Mouse (Mus musculus) kidney, adult 8-10 months (tissue): ENCODE measurements at regions not wholly inside any gene's neighbourhood (a gene's known extent, or its start where the extent isn't known, plus 50 kb on each side); places are given as distances from the start of the nearest gene placed in this dataset.

ENCODE experiments used
- DNase-seq, 2 experiments: peaks; one replicate each; pipeline ENCODE4 v3.0.0; 2022

DNA sequence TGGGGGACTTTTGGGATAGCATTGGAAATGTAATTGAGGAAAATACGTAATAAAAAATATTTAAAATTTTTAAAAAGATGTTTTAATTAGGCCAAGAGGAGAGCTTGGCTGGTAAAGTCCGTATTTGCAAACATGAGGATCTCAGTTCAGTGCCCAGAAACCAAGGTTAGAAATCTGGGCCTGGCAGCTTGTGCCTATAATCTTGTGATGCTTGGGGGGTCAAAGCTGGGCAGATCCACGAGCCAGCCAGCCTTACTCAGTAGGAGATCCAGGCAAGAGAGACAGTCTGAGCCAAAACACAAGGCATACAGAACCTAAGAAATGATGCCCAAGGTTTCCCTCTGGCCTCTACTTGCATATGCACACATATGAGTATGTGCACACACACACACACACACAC lies 54.1 kb upstream of the Cxadr start:
- DNase-seq: no peak

DNA sequence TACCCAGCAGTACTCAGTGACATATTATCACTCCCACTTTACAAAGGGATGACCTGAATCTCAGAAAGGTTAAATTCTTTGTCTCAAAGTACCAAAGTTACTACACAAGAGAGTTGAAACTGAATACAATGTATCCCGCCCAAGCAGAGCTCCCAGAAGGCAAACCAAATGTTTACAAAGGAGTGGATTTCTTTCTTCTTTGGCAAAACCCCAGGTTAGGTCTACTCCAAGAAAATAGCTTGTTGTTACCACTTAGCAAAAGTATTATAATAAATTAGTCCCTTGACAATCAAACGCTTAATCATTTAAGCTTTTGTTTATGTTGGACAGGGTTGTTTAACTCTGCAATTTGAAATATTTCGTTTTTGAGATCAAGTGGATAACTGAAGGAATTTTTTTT lies 58.6 kb upstream of the Cxadr start:
- DNase-seq: no peak

DNA sequence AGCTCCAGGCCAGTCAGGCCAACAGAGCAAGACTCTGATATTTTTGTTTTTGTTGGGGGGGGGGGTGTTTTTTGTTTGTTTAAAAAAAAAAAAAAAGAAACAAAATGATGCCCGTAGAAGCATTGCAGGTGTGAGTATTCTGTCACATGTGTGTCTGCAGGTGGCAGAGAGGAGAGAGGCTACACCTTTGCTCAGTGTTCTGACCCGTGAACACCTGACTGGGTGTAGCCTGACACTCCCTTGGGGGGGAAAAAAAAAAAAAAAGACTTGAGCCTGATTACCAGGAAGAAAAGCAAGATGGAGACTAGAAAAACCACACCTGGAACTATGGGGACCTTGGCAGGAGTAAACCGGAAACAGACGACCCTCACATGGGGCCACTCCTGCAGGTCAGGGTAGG lies 61.1 kb upstream of the Cxadr start:
- DNase-seq: no peak

DNA sequence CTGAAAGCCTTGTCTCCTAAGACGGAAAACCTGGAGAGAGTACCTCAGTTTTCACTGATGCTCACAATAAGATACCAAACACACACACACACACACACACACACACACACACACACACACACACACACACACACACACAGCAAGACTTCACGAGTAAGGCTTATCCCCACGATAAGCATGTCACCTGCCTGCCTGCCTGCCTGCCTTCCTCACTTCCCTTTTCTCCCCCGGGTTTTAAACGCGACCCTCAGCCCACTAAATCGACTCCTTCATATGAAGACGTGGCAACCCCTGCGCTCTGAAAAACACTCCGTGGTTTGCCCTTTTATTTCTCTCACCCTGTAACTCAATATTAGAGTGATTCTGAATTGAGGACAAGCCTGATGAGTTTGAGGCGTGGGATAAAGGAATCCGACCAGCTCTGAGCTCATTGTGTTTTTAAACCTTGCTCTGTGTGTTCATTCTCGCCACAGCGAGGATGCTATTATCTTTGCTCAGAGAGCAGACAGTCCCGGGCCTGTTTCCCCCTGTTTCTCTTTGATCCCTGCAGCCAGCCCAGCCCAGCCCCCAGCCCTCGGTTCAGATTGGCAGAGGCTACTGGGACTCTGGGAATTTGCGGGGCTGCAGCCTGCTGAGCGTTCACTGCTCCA lies 63.1 kb upstream of the Cxadr start:
- no peak for DNase-seq

DNA sequence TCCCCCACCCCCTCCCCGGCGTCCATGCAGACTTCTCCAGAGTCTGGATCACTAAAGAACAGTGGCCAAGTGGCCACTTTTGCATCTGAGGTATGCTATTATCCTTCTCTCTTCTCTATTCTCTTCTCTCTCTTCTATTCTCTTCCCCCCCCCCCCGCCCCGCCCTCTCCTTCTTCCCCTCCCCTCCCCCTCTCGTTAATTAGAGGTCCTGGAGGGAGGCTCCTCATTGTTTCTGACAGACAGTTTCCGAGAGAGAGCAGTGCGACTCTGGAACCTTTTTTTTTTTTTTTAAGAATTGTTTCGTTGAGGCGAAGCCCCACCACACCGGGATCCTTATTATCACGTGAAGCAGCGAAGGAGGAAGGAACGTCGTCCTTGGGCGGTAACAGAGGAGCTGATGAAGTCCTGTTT lies 63.6 kb upstream of the Cxadr start:
- DNase-seq: no peak

DNA sequence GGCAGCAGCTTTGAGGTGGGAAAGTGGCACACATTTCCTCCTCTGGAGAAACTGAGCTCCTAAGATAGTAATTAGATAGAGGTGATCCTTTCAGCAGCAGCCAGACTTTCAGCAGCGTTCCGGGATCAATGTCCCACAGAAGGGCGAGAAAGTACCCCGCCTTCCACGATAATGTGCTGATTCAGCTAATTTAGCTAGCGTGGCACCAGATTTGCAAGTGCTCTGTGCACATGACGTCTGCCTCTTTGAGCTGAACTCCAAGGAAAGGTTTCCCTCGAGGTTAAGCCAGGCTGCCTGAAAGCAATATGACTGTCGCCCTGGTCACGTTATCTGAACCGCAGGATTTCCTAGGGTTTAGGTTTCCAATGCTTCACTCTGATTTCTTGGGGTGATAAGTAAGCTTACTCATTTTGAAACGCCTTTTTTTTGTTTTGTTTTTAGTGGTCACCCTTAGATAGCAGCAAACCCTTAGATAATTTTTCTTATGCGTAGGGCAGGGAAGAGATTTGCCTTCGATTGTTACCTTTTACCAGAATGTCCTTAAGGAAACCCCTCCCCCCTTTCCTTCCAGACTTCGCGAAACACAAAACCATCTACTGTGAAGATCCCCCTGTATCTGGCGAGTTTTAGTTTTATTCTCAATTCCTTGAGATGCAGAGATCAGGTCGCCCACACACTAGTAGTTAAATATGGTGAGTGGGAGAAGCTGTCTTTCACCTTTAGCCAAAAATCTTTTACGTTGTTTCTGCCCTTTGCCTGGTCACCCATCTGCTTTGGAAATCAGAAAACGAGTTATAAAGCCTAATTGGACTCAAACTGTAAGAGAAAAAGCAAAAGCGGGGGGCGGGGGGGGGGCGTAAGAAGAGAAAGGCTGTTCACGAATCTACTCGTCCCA lies 64.3 kb upstream of the Cxadr start:
- peak; percentile 7 for DNase-seq

DNA sequence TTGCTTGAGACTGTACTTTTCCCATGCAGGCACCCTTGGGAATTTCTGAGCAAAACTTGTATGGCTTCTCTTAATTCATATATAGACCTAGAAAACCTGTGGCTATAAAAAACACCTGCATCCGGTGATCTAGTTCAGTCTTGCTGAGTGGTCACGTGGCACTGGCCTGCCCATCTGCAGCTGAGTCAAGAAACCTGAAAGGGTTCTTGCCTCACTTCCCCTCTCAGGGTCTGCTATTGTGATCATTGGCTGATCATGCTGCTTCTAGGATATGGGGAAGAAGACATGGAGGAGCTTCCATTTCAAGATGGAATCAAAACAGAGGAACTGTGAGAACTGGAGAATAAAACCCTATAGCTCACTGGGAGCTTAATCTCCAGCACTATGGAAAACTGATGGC lies 69.1 kb upstream of the Cxadr start:
- DNase-seq: no peak

DNA sequence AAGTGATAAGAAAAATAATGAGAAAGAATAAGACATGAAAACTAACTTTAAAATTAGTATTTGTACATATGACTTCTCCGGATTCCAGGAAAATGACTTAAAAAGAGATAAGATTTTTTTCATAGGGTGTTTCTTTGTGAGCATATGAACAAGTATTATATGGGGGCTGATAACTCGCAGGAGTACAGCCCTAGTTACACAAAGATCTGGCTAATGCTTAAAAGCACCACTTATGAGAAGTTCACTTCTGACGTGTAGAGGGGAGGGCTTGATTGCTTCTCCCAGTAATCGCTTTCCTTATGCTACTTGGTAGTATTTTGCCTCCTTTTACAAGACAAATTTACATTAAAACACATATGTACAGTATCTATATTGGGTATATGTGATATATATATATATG lies 72.3 kb upstream of the Cxadr start:
- DNase-seq: no peak

DNA sequence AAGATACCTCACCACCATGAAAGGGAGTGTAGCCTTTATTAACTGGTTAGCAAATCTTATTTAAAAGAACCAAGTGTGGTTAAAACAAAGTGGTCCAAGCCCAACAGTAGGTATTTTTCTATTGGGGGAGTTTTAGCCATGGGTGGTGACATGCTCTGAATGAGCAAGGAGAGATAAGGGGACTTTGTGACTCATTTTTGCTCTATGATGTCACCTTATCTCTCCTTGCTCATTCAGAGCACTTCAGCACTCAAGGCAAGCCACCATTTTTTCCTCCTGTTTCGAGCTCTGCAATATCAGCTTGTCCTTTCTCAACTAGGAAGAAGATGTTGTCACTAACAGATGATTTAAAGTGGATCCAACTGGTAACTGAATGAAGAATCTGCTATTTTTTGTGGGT lies 78.9 kb upstream of the Cxadr start:
- DNase-seq: no peak

DNA sequence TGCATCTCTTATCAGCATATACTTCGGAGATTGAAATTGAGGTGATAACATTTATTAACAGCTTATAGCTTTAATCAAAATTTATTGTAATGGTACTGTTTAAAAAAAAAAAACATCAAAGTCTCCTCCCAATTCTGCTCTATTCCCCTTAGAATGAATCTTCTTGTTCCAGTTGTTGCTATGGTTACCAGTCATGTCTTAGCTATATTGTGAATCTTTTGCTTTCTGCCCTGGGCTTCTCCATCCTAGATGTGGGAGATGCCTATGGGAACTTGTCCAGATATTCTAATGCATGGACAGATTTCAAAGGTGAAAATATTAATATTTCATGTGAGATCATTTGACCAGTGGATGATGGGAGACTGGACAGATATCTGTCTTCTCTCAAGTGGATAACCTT lies 79.5 kb upstream of the Cxadr start:
- DNase-seq: no peak

DNA sequence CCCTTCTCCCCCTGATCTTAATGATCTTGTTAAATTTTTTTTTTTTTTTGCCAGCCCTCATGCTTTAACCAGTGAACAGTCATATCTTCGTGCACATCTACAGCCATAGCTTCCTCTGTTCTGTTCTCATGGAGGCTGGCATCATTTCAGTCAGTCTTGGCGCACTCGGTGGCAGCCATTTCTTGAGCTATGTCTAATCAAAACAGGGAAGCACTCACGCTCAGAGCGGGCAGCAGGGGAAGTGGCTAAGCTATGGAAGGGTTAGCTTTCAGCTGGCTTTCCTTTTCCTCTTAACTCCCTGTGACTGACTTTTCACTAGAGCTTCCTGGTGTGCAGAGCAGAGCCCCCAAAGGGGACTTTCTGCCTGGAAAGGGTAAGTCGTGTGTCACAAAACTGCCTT lies 83.7 kb upstream of the Cxadr start:
- DNase-seq: no peak

DNA sequence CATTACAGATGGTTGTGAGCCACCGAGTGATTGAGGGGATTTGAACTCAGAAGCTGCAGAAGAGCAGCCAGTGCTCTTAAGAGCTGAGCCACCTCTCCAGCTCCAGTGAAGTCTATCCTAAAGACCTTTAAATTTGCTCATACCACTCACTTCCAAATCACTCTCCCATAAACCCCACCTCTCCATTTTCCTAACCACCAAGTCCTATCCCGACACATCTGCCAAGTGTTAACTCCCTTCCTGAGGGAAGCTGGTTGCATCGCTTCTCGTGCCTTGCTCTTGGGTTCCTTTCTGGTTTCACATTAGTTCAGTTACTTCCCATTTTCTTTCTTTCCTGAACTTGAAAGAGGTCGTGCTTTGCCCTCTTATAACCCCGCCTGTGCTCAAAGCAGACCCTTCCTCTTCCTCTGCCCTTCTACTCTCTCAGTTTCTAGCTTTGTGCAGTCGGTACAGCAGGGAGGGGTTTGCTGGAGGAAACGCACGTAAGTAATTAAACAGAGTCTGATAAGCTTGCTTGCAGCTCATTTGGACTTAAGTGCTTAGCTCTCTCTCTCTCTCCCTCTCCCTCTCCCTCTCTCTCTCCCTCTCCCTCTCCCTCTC lies 84.4 kb upstream of the Cxadr start:
- no peak for DNase-seq

DNA sequence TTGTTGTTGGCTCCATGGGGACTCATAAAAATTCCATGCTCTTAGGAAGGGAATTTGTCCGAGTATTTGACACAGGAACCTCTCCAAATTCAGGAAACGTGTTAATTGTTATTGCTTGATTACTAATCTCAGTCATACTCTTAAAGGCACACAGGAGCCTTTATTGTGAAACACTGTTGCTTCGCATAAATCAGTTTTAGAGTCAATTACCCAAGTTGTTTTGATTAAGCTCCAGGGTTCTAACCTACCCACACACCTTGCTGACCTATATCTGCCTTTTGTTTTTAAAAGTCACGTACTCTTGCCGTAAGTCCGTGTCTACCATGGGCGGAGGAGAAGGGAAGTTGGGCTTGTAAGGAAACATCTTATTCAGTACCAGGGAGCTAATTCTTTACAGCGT lies 89.6 kb upstream of the Cxadr start:
- no peak for DNase-seq

DNA sequence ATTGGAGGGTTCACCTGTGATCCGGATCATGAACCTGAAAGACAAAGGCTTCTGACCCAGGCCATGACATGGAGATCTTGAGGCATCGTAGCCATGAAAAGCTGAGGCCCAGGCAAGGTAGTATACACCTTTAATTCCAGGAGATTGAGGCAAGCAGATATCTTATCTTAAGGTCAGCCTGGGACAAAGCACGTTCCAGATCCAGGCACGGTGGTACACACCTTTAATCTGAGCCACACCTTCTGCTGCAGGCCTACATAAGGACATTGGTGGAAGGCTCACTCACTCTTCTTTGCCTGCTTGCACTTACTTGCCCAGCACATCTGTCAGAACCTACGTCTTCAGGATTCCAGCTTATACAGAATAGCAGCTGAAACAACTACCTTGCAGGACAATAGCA lies 93.0 kb upstream of the Cxadr start:
- DNase-seq: no peak

DNA sequence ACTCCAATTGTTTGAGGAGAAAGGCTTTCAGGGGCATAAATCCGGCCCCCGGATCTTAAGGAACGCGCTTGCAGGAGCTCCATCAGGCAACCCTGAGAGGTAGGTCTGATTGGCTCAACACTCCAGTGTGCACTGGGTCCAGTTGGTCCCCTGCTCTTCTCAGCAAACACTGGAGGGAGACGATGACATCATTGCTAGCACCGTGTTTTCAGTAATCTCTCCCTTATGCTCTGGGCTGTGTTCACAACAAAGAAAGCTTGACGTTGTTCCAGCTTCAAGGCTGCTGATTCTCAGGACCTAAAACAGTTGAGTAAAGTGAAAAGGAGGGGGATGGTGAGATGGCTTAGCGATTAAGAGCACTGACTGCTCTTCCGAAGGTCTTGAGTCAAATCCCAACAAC lies 97.0 kb upstream of the Cxadr start:
- peak in 1 of 2 experiments; percentile 2 for DNase-seq

DNA sequence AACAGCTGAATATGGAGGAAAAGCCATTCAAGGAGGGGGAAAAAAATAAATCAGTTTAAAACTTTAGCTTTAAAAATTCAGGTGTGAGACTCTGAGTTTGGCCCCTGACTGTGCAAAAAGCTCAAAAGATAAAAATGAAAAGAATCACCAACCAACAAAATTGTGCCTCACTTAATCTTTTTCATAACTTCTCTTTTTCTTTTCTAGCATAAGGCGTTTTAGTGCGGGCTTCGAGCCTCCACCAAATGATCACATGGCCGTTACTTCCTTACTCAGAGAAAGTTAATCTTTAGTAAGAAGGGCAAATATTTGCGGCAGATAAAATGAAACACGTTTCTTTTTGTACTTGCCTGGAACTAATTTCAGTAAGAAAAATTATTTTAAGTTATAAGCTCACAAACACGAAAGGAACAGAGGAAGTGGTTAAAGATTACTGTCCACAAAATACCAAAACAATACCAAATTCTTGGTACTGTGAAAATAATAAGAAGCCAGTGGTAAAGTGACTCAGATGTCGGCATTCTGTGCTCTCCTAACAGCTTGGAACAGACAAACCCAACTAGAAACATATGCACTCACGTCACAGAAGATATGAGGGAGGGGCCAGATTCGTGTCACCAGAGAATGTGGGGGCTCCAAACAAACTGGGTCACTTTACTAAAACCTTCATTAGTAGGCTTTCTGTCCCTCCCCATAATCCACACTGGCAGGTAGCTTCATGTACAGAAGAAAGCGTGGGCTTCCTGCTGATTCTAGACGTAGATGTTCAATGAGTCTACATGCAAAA lies 101.1 kb upstream of the Cxadr start:
- no peak for DNase-seq

DNA sequence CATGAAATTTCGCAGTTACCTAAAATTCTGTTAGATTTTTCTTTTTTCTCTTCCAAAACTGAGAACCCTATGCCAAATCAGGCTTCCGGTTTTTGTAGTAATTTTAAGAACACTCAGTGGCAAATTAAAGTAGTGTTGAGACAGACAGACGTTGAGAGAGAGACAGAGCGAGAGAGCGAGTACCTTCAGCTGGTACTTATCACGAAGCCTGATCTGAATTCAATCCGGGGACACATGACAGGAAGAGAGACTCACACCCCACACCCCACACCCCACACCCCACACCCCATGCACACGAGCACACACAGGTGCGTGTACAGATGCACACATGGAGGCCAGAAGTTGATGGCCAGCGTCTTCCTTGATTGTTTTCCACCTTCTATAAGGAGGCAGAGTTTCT lies 102.0 kb upstream of the Cxadr start:
- no peak for DNase-seq

DNA sequence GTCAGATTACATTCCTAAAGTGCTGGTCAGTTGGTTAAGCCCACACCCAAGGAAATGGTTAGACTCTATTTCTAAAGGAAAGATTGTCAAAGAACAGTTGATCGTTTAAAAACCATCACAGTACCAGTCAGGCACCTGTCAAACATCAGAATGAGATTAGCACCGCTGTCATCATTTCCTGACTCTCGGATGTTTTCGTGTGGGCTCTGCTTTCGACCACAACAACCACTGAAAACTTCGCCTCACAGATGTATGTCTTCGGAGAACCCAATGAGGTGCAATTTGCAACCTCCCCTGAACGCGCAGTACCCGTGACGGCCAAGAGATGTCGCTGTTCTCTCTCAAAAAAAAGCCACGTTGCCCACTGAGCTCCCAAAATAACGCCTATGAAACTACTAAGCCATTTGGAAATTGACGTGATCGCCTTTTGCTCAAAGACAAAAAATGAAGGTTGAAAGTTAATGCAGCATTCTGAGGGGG lies 102.6 kb upstream of the Cxadr start:
- peak; percentile 20 to 69 for DNase-seq

DNA sequence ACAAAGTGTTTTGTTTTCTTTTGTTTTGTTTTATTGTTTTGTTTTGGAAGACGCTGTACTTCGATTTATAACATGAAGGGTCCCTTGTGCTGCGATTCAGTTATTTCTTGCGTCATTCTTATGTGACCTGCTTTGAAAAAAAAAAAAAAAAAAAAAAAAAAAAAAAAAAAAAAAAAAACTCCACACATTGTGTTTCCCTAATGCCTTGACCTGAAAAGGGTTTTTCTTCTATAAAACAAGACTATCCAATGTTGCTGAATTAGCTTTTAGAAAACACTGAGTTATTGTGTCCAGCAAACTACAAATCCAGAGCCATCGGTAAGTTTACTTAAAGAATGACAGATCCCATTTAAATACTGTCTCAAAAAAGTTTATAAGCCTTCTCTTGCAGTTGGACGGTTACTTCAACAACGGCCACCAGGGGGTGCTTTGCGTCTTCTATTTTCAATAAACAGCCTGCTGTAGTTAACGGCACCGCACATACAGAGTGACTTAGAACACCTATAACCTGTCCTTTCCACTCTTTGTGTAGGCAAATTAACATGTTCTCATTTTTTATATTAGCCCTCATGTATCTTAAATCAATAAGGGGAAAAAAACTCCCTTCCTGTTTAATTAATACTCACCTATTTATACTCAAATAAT lies 103.9 kb upstream of the Cxadr start:
- DNase-seq: peak; percentile 62 to 90

DNA sequence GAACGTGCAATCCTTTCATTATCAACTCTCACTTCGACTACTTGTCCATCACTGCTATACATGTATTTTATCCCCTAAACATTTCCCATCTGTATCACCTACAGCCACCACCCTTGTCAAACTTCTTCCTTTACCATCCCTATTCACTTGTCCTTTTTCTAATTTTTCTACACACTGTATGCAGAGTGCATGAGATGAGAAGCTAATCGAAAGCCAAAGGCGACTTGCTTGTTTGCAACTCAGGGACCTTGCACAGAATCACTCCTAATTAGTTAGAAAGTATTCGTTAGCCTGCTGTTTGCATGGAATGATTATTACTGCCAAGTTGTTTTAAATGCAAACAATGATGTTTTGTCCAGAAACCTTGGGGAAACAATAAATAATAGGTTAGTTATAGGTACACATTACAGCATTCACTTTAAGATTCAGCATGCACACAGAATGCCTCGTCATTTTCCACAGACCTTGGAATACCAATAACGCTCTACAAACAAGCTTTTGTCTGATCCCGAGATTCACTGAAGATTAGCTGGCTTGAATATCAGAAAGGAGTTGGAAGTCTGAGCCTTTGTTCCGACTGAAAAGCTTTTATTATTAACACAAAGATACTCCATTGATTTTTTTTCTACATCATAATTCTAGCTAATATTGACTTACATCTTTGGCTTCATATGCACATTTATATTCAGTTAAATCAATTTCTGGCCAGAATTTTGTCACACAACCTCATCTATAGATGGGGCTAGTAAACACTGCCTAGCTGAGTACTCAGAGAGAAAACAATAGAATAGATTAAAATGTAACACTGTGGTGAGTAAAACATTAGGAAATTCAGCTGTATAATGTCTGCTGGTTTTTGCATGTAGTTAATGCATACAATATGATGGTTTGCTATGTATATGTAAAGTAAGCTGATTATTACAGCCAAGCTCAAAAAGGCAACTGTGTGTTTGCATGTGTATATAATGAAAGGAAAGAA lies 130.4 kb upstream of the Cxadr start:
- DNase-seq: no peak

DNA sequence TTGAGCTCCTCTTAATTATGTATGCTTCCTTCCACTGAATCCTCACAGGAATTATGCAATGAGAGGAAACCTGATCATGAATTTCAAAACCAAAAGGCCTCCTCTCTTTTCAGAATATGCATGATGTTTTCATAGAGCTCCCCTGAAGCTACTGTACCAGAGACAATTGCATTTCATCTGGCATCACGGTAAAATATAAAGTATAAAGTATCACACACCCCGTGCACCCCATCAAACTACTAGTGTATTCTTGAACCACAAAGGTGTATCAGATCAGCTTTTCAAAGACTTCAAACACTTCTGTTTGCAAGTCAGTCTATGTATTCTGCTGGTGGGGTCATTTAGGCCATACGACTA lies 144.4 kb upstream of the Cxadr start:
- DNase-seq: no peak
